Mouse (Mus musculus) lung, postnatal 0 days (tissue): ENCODE measurements around the gene Dnpep. TPM values are rescaled to one million over a fixed set of nuclear protein-coding genes. Genes with fewer than 3 reads are reported as not detected.

ENCODE experiments used
- ATAC-seq: fragments of 200-750 bp; cut with Nextera tagmentation; 2 replicates; pipeline ENCODE4 v1.8.0; 2017; ENCODE audit warnings: moderate library complexity
- DNase-seq: peaks from one replicate; pipeline ENCODE4 v3.0.0-alpha.2; 2016; ENCODE audit warnings: low spot score
- H3K27ac ChIP-seq: fragments of 300-500 bp; sonication (generic); 2 replicates; pipeline ENCODE4 v1.5.1; 2014; ENCODE audit warnings: antibody characterized with exemption, mild to moderate bottlenecking, low read length, mixed read lengths
- H3K27me3 ChIP-seq: fragments of 300-500 bp; sonication (generic); replicated peaks from 2 replicates; pipeline ENCODE4 v1.6.1; 2014; ENCODE audit warnings: low read length, mixed read lengths; ENCODE audit not compliant: insufficient read depth
- H3K36me3 ChIP-seq: fragments of 300-500 bp; sonication (generic); 2 replicates; pipeline ENCODE4 v1.6.1; 2014; ENCODE audit warnings: low read length, mixed read lengths; ENCODE audit not compliant: insufficient read depth
- H3K4me1 ChIP-seq: fragments of 300-500 bp; sonication (generic); 2 replicates; pipeline ENCODE4 v1.6.1; 2014; ENCODE audit warnings: antibody characterized with exemption, low read depth, low read length, mixed read lengths; ENCODE audit not compliant: insufficient read depth
- H3K4me2 ChIP-seq: fragments of 300-500 bp; sonication (generic); replicated peaks from 2 replicates; pipeline ENCODE4 v1.6.1; 2014; ENCODE audit warnings: low read depth, mild to moderate bottlenecking, low read length, moderate library complexity, mixed read lengths
- H3K4me3 ChIP-seq: fragments of 300-500 bp; sonication (generic); 2 replicates; pipeline ENCODE4 v1.5.1; 2014; ENCODE audit warnings: low read depth, low read length
- H3K9ac ChIP-seq: fragments of 300-500 bp; sonication (generic); replicated peaks from 2 replicates; pipeline ENCODE4 v1.6.1; 2014; ENCODE audit warnings: low read depth, mild to moderate bottlenecking
- H3K9me3 ChIP-seq: fragments of 300-500 bp; sonication (generic); 2 replicates; pipeline ENCODE4 v1.6.1; 2016; ENCODE audit warnings: low read length, mixed read lengths
- CTCF ChIP-seq: IDR thresholded peaks from 2 replicates; pipeline ENCODE4 v1.5.1; 2016; ENCODE audit warnings: antibody characterized with exemption, mild to moderate bottlenecking
- EP300 ChIP-seq: IDR thresholded peaks from 2 replicates; pipeline ENCODE4 v1.6.1; 2016; ENCODE audit warnings: antibody characterized with exemption, mild to moderate bottlenecking, control low read depth
- WGBS: fragments of 180-500 bp; shearing (Covaris S2); extraction: QIAGEN DNeasy Blood & Tissue Kit; methylation state at CpG from one replicate; pipeline ENCODE4 v1.1.7; 2014; 5-methylcytosine and 5-hydroxymethylcytosine counted together
- polyA plus RNA-seq: library from polyadenylated mRNA; unstranded; fragments of >200 nt; fragmentation: Nextera tagmentation; extraction: Ambion mirVana; gene quantifications from 2 replicates; pipeline ENCODE4 v1.2.1, GENCODE M21; 2015

The Dnpep gene
- polyA plus RNA-seq, 1 experiment from 2014 or later = 109 TPM

DNA sequence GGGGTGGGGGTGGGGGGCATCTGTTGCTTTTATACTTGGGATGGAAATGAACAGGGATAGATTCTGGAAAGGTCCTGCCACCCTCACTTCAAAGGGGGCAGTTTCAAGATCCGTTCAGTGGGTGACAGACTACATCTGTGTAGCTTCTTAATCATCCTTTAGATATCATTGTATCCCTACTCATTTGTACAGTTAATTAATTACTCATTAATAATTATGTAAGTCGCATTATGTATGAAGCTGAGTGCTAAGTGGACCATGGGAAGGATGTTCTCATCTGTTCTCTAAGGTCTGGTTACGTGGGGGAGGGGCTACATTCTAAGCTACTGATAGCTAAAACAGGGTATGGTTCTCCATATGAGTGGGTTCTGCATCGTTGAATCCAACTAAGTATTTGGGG lies 946 bp upstream of the Dnpep start:
- no peak overlapping the region for H3K9ac ChIP-seq
- H3K27me3 ChIP-seq = no peaks in the 10 kb centered on the region
- 75% methylated on average over 4 of the region's 4 CpGs for WGBS
- H3K4me2 ChIP-seq = no peak overlapping the region
- H3K27ac ChIP-seq = no peak overlapping the region
- DNase-seq = no peak
- peaks cover 7% of the 10 kb centered on the region; the same call in 1 of the 2 replicates for H3K4me1 ChIP-seq
- ATAC-seq = no peak
- TF ChIP-seq CTCF (no peak), EP300 (no peak)
- H3K4me3 ChIP-seq = no peak overlapping the region
- no peaks in the 10 kb centered on the region for H3K9me3 ChIP-seq
- H3K36me3 ChIP-seq = peaks cover 12% of the 10 kb centered on the region; the same call in 1 of the 2 replicates

DNA sequence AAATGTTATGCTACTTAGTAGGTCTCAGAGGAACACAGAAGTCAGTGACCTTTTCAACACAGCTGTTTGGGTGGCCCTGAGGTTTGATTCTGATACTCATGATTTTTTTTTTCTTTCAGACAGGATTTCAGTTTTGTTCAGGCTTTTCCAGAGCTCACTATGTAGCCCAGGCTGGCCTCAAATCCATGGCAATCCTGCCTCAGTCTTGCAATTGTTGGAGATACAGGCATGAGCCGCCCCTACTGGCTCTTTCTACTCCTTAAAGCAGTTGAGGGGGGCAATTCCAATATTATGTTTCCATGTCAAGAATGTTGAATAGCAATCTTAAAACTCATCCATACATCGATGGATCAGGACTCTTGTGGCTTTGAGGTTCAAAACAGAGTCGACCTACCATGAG lies 511 bp upstream of the Dnpep start:
- Histone ChIP-seq H3K4me2 (peak overlapping the region; percentile 27; the same call in 1 of the 2 replicates), H3K36me3 (peaks cover 15% of the 10 kb centered on the region), H3K27me3 (no peaks in the 10 kb centered on the region), H3K9me3 (no peaks in the 10 kb centered on the region), H3K9ac (no peak overlapping the region; the same call in 1 of the 2 replicates), H3K27ac (peak overlapping the region; percentile 54; the same call in 1 of the 2 replicates), H3K4me3 (no peak overlapping the region), H3K4me1 (peaks cover 7% of the 10 kb centered on the region; the same call in 1 of the 2 replicates)
- no peak for DNase-seq
- TF ChIP-seq EP300 (no peak), CTCF (no peak)
- ATAC-seq = no peak
- 70% methylated on average over 3 of the region's 3 CpGs for WGBS

DNA sequence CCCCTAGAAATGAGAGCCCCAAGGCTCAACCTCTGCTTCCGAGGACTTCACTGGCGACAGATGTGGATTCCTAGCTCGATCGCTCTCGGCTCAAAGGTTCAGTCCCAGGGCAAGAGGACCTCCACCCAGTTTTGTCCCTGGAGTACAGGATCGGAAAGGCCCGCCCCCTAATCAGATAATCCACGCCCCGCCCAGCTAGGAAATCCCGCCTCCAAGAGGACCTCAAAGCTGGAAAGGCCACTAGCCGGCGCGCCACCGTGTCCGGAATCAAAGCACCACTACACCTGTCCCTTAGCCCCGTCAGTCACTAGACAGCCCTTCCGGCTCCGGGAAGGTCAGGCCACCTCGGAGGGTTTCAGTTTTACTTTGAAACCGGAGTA lies 939 bp downstream of the Dnpep start:
- Histone ChIP-seq H3K4me3 (peak overlapping the region; percentile 76), H3K27me3 (no peaks in the 10 kb centered on the region), H3K27ac (peak overlapping the region; percentile 92), H3K9ac (peak overlapping the region; percentile 62), H3K36me3 (peaks cover 25% of the 10 kb centered on the region), H3K4me2 (peak overlapping the region; percentile 77), H3K9me3 (no peaks in the 10 kb centered on the region), H3K4me1 (peaks cover 7% of the 10 kb centered on the region; the same call in 1 of the 2 replicates)
- peak; percentile 47 for ATAC-seq
- WGBS = 0% methylated on average over 20 of the region's 20 CpGs
- peak; percentile 93 for DNase-seq
- peak; percentile 46; the same call in 1 of the 2 replicates for TF ChIP-seq EP300
- peak; percentile 59 for TF ChIP-seq CTCF

DNA sequence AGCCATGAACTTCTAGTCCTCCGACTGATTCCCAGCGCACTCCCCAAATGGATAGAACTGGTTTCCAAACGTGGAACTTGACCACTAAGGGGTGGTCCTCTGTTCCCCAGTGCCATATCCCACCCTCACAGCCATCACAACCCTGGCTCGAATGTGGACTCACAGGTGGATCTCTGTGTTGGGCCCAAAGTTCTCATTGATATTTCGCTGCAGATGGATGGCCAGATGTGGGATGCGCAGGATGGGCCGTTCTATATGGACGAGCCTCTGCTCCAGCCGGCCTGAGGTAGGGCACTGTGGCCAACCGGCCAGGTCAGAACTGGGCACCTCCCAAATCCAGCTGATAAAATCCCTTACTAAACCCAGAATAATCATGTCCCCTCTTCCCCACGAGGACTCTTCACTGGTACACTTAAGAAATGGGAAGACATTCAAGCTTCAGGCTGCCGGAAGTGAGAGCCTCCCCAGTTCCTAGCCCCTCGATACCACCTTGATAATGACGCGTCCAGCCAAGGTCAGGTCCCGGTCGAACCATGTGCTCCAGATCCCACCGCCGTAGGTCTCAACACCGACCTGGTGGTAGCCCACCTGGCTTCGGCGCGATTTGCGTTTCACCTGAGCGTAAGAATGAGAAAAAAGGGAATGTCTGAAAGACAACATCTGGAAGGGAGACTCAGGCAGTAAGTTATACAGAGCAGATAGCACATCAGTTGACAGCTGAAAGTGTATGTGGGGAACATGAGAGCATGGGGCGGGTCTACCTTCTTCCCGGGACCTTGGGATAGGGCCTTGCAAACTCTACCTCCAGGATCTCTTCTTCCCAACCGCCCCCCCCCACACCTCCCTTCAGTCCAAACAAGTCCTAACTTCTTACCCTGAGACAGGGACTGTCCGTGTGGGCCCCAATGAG lies 2.1 kb downstream of the Dnpep start:
- Histone ChIP-seq H3K9ac (no peak overlapping the region; the same call in 1 of the 2 replicates), H3K27me3 (no peaks in the 10 kb centered on the region), H3K4me3 (peak overlapping the region; percentile 76), H3K36me3 (peaks cover 36% of the 10 kb centered on the region), H3K4me2 (peak overlapping the region; percentile 77), H3K9me3 (no peaks in the 10 kb centered on the region), H3K27ac (peak overlapping the region; percentile 92), H3K4me1 (peaks cover 7% of the 10 kb centered on the region; the same call in 1 of the 2 replicates)
- no peak for ATAC-seq
- DNase-seq = no peak
- WGBS = 80% methylated on average over 29 of the region's 29 CpGs
- no peak for TF ChIP-seq EP300
- TF ChIP-seq CTCF = no peak

DNA sequence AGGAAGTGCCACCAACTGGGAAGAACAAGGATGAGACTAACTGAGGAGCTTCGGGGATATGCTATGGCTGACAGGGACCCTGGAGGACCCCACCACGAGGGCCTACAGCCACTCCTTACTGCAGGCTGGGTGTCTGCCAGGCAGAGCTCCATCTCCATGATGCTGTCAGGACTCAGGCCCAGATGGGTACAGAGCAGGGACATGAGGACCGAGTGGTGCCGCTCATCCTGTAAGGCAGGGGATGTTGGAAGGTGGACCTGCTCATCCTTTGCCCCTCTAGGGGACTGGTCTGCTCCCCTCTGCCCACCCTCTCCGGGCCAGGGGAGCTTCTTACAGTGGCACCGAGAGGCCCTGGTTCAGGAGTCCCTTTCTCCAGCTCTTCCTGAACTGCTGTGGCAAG lies 2.8 kb downstream of the Dnpep start:
- no peak overlapping the region for H3K9ac ChIP-seq
- WGBS = 85% methylated on average over 6 of the region's 6 CpGs
- ATAC-seq (no peak), DNase-seq (no peak)
- H3K4me2 ChIP-seq = no peak overlapping the region
- H3K36me3 ChIP-seq = peaks cover 37% of the 10 kb centered on the region
- no peak for TF ChIP-seq CTCF
- no peak for TF ChIP-seq EP300
- no peaks in the 10 kb centered on the region for H3K9me3 ChIP-seq
- peaks cover 7% of the 10 kb centered on the region; the same call in 1 of the 2 replicates for H3K4me1 ChIP-seq
- H3K27me3 ChIP-seq = no peaks in the 10 kb centered on the region
- no peak overlapping the region for H3K27ac ChIP-seq
- no peak overlapping the region for H3K4me3 ChIP-seq

DNA sequence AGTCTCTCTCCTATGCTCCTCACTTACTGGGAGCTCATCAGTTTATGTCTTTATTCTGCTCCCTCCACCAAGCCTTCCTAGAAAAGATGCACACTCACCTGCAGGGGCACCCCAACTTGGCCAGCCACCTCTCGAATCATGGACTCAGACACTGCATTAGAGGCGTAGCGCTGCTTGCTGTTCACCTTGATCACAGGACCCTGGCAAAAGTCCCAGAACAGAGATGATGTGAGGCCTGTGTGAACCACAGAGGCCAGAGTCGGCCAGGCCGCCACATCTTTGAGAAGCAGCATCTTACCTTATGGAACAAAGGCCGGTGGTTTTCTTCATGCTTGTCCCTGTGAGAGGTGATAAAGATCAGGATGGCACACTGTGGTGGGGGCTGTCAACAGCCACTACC lies 6.1 kb downstream of the Dnpep start:
- TF ChIP-seq CTCF (no peak), EP300 (no peak)
- no peaks in the 10 kb centered on the region for H3K27me3 ChIP-seq
- peaks cover 6% of the 10 kb centered on the region; the same call in 1 of the 2 replicates for H3K4me1 ChIP-seq
- no peak overlapping the region for H3K9ac ChIP-seq
- ATAC-seq (no peak), DNase-seq (no peak)
- H3K27ac ChIP-seq = no peak overlapping the region
- H3K36me3 ChIP-seq = peaks cover 42% of the 10 kb centered on the region
- H3K4me3 ChIP-seq = no peak overlapping the region
- 95% methylated on average over 6 of the region's 6 CpGs for WGBS
- no peaks in the 10 kb centered on the region for H3K9me3 ChIP-seq
- no peak overlapping the region for H3K4me2 ChIP-seq
